Mouse (Mus musculus) adrenal gland (tissue): ENCODE results near the gene Gpr132.

Source experiments
- intact Hi-C: fragments of 180-260 bp; cut with DNase I; formaldehyde crosslinking; loops from one replicate; pipeline ENCODE4 v1.15.1; 2025
- long read RNA-seq, 2 experiments: library from polyadenylated mRNA; unstranded; transcript quantifications; one replicate each; pipeline ENCODE4 v2.0.0; 2020; ENCODE audit warnings: borderline replicate concordance in 1 of 2; ENCODE audit not compliant: insufficient replicate concordance in 1 of 2

The Gpr132 gene
- long read RNA-seq, experiment 1, partial matches to known transcripts = 0 of 1 reads
- long read RNA-seq, experiment 1, other reads (novel, unspliced or antisense) = 0 of 1 reads
- long read RNA-seq, experiment 2, partial matches to known transcripts = 0 of 1 reads
- long read RNA-seq, experiment 2, other reads (novel, unspliced or antisense) = 0 of 1 reads

DNA sequence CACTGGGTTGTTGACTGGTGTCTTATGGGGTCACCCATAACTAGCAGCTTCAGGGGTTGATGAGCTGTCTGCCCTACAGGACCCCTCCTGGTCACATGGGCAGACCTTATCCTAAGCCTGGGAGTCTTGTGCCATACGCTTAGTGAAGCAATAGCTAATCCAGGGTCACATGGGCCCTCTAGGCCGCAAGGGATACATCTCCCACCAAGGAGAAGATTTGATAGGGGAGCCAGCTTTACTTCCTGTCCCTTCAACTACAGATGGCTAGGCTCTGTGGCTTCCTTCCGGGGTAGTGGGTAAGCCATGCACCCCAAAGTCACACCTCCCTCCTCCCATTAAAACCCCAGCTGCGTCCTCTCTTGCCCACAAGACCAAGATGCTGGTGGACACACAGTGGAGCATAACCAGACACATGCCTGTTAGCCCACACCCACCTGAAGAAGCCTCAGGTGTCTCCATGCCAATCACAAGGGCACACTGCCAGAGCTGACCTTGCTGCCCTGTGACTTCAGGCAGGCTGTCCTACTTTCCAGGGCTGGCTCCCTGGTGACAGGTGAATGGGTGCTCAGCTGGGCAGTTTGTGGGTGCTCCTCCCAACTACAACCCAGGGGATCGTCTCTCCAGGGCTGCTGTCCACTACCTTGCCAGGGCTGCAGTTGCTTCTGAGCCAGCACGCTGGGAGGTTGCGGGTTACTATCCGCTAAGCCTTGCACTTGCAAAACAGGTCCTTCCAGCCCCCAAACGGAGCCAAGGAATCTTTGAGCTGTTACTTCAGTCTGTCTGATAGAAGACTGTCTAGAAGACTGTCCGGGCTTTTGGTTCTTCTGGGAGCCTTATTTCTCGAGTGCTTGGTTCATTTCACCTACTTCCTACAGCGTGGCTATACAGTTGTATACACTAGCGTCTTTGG lies at the start of gene Gpr132:
Gene Gpr132 (minus strand): TSS at position 51 of the 910 bp plus-strand sequence.
- intact Hi-C loops = no loop called here

DNA sequence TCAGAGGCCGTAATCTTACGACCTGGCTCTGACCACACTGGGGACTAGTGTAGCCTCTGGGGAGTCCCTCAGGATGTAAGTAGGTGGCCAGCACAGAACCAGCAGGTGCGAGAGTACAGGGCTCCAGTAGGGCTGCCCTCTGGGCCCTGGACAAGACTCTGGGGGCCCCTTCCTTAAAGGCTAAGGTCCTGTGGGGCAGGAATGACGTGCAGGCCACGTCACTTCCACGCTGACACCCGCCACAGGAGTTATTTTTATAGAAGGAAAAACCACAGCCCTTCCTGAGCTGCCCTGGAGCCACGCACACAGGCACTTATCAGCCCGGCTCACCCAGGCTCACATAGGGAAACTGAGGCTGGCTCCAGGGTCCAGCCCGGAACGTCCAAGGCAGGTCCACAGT lies 49.5 kb upstream of the Gpr132 start:
- intact Hi-C loops = no loop called here

DNA sequence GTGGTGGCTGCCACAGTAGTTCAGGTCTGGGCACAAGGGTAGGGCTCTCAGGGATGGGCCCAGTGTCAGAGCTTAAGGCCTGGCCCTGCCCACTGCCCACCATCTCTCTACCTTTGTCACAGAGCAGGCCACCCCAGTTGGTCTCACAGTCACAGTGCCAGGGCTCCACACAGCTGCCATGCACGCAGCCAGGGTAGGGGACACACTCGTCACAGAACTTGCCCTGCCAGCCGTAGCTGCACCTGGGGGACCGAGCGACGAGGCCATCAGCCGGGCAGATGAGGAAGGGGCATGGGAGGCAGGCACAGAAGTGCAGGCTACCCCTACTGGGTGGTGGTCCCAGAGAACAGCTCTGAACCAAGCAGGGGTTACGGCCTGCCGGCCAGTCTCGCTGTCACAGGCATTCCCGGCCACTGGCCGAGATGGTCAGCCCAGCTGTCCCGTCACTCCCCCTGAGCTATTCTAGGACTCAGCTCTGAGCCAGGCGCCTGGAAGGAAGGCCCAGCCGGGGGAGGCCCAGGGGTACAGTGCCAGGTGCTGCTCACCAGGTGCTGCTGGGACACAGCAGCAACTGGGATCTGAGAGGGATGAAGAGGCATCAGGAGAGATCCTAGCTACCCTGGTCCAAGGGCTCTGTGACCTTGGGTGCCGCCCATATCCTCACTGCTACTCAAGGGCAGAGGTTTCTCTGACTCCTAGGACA lies 48.8 kb upstream of the Gpr132 start:
- intact Hi-C loops = no loop called here

- intact Hi-C loops = no loop called here
Observed at GRCm38 (mm10) chr12:112915587-112915986, 47.6 kb upstream of the Gpr132 start.

DNA sequence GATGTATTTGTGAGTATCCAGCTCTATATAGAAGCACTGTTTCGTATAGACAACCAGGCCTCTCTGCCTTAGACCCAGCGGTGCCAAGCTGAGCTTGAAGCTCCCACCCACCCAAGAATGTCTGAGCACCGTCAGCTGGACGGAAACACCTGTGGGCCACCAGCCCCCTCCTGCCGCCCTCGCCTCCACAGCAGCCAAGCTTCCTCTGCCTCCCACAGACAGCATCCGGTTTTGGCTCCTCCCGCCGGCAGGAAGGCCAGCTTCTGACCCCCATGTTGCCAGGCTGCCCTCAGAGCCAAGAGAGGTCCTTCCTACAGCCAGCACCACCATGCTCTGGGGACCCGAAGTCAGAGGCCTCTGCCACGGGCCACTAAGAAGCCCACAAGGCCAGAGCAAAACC lies 46.5 kb upstream of the Gpr132 start:
- intact Hi-C loops = no loop called here

DNA sequence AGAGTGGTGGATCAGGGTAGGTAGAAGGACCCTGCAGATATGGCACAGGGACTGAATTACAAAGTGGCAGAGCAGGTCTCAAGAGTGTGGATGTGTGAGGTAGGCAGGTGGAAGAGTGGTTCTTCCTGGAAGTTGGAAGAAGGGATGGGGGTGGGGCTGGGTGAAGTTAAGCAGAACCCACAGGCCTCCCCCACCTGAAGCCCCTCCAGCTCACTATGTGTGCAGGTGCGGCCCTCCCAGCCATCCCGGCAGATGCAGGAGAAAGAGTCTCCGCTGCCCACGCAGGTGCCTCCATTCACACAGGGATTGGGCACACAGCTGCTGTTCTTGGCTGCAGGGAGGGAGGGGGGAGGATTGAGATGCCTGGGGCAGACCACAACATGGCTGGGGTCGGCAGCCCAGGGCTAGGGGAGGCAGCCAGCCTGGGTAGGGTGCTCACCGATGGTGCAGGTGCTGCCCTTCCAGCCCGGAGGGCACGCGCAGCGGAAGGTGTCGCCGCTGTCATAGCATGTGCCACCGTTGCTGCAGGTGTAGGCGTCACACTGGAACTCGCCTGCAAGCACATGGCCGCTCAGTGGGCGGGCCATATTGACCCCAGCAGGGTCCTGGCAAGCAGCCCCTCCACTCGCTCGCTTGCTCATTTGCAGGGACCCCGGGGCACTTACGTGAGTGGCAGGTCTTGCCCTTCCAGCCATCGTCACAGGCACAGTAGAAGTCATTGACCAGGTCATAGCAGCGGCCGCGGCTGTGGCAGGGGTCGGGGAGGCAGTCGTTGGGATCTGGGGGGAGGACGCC lies 45.1 kb upstream of the Gpr132 start:
- intact Hi-C loops = no loop called here

- intact Hi-C loops = no loop called here
Observed at GRCm38 (mm10) chr12:112911701-112912100, 43.7 kb upstream of the Gpr132 start.

GRCm38 (mm10) chr12:112908991-112909390 lies 41.0 kb upstream of the Gpr132 start:
- intact Hi-C loops = no loop called here

DNA sequence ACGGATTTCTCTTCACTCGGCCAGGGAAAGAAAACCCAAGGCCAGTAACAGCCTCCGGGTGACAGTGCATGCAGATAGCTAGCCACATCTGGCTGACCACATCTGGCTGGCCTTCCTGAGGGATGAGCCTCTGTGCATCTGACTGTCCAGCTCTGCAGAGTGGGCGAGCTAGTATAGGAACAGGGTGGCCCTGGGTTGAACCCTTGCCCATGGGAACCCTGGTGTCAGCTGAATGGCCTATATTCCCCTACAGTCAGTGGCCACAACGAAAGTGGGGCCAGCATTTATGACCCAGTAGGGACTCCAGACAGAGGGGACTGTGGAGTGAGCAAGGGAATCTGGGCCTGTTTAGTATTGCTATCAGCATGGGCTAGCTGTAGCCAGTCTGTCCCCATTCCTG lies 37.0 kb upstream of the Gpr132 start:
- intact Hi-C loops = no loop called here

- intact Hi-C loops = no loop called here
Observed at GRCm38 (mm10) chr12:112903941-112904340, 35.9 kb upstream of the Gpr132 start.

DNA sequence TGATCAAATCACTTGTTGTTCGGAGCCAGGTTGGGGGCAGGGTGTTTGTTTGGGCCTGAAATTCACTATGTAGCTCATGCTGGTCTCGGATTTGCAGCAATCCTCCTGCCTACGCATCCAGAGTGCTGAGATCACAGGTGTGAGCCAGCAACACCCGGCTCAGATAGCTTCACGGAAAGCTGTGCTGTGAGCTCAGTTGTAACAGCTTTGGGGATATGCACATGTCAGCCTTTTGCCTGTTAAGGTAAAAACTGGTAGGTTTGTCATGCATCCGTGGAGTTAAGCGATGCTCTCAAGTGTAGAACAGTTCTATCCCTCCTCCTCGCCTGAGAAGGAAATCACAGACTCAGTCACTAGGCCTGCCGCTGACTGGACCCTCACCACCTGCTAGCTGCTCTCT lies 32.6 kb upstream of the Gpr132 start:
- intact Hi-C loops = no loop called here

DNA sequence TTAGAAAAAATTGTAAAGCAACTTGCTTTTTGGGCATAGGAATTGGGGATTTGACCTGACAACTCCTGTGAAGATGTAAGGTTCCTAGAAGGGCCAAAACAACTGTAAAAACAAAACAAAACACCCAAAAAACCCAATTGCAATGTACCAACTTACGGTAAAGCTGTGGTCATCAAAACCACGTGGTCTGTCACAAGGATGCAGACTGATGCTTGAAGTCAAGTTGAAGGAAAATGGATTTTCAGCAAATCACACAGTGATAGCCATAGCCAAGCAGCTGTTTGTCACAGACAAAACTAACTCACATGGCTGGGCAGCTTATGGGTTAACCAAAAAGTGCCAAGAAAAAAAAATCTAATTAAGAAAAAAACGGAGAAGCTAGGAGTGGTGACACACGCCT lies 30.9 kb upstream of the Gpr132 start:
- intact Hi-C loops = no loop called here

DNA sequence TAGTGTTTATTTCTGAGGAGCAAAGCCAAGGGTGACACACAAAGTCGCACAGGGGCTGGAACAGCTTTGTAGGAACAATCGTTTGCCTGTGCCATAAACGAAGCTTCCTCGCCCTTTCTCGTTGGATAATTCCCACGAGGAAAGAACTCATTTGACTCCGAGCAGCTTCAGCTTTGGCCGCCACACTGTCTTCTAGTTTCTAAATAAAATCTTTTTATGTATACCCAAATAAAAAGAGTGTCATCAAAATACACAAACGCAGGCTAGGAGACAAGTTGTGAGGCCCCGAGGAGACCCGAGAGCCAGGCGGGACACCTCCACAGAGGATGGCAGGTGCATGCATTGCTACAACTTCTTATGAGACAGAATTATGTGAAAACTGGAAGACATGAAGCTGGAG lies 30.3 kb upstream of the Gpr132 start:
- intact Hi-C loops = no loop called here

- intact Hi-C loops = no loop called here
Observed at GRCm38 (mm10) chr12:112897522-112898212, 29.6 kb upstream of the Gpr132 start.

GRCm38 (mm10) chr12:112894969-112895368 lies 26.9 kb upstream of the Gpr132 start:
- intact Hi-C loops = no loop called here

DNA sequence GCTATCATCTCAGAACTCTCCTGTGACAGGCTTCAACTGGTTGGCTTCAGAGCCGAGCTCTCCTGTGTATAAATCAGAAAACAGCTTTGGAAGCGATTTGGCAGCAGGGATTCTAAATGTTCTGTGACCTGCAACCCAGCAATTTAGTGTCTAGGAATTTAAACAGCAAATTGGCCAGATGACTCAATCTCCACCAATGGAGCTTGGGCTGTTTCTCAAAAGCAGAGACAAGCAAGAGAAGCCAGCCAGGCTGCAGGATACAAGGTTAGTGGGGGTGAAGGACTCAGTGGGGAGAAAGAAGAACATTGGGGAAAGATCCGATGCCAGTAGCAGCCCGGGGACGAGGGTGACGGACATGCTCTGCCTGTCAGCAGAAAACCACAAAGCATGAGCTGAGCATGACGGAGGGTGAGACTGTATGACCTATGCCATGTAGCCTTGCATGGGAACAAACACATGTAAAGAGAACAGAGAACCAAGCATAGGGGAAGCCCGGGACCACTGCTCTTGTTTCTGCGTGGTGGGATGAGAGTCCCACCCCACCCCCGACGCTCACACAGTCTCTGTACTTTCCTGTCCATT lies 26.4 kb upstream of the Gpr132 start:
- intact Hi-C loops = no loop called here

DNA sequence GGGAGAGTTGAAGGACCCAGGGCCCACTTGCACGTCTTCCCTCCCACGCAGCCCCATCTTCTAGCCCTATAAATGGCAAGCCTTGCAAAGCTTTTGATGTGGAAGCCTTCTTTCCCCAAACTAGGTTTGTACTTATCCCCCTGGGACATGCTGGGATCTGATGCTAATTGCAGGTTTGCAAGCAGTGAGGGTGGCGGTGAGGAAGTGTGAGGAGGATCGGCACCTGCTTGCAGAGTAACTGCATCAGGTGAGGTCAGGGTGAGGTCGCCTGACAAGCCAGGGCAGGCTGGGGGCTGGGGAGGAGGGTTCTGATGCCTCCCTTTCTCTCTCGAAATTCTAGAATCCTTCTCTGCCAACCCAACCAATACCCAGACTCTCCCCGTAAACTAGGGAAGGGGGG lies 17.4 kb upstream of the Gpr132 start:
- intact Hi-C loops = no loop called here

- intact Hi-C loops = no loop called here
Observed at GRCm38 (mm10) chr12:112881301-112881815, 13.3 kb upstream of the Gpr132 start.

DNA sequence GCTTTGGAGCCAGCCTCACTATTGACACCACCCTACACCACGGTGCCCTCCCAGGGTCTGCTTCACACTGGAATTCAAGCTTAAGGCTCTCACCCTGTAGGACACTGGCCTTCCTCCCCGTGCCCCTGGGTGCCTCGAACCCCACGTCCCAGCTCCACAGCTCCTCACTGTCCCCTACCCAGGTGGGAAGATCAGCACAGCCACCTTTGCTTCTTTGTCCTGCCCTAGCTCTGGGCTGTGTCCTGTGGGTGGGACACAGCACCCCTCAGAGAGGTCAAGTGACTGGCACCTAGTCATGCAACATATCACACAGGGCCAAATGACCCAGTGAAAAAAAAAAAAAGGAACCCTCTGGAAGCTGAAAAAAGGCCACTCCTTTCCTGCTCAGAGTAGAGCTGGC lies 12.6 kb upstream of the Gpr132 start:
- intact Hi-C loops = no loop called here

DNA sequence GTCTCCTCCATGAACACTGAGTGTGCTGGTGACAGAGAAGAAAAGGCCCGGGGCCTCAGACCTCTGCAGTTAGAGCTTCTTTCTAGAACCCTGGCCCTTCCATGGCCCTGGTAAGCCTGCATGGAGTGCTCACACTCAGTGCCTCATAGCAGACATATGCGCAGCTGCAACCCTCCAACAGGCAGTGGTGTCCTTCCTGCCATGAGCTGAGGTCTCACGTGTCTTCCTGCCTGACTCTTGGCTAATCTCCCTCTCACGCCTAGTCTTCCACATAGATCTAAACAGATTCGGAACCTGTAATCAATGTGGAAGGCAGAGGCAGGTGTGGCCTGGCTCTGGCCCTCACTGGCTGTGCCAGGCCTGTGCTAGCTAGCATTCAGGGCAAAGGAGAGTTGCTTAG lies 11.7 kb upstream of the Gpr132 start:
- intact Hi-C loops = loop anchor here (5.0 kb wide), 3 partner anchors 48 to 78 kb away; partner anchors contain the start of genes Jag2 and Nudt14
